Mouse (Mus musculus) megakaryocyte, embryonic 14.5 days (primary cell): ENCODE measurements around the gene Lama2. TPM values are rescaled to one million over a fixed set of nuclear protein-coding genes. Genes with fewer than 3 reads are reported as not detected.

Experiments
- H3K27me3 ChIP-seq: replicated peaks from 2 replicates; pipeline ENCODE3; 2012; ENCODE audit warnings: inconsistent platforms
- H3K36me3 ChIP-seq: replicated peaks from 2 replicates; pipeline ENCODE3; 2012; ENCODE audit warnings: low read length, inconsistent platforms, mixed read lengths
- H3K4me1 ChIP-seq: 2 replicates; pipeline ENCODE4 v1.6.1; 2012; ENCODE audit warnings: inconsistent platforms
- H3K4me3 ChIP-seq: replicated peaks from 2 replicates; pipeline ENCODE3; 2012; ENCODE audit warnings: moderate library complexity, mild to moderate bottlenecking, inconsistent platforms
- H3K9me3 ChIP-seq: 2 replicates; pipeline ENCODE4 v1.6.1; 2012; ENCODE audit warnings: inconsistent platforms
- FLI1 ChIP-seq: IDR thresholded peaks from 2 replicates; pipeline ENCODE4 v1.6.1; 2012; ENCODE audit warnings: low read length, inconsistent platforms, mixed read lengths
- GATA1 ChIP-seq: IDR thresholded peaks from 3 replicates; pipeline ENCODE4 v1.6.1; 2012; ENCODE audit warnings: mixed read lengths, low read length, inconsistent platforms, borderline replicate concordance
- polyA plus RNA-seq: library from polyadenylated mRNA; stranded (reverse); fragments of >175 nt; gene quantifications from 2 replicates; pipeline ENCODE4 v1.2.3, GENCODE M21; 2012; ENCODE audit warnings: low replicate concordance; ENCODE audit not compliant: insufficient read depth

Lama2 gene
- polyA plus RNA-seq, 1 experiment = not detected

DNA sequence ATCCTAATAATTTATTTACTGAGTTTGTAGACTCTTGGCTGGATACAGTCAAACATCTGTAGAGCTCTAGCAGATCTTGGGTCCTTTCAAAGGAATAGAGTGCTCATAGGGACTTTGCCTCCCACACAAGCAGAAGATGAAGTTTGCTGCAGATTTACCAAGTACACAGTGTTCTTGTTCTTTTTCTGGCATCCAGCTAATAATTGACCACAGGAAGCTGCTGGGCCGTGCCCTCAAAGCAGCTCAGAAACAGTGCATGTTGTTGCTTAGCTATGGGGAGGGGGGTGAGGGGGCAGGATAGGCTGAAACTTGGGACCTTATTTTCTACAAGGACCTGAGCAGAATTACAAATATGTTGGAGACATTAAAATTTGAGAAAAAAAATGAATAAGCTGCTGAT is 232.0 kb downstream of the Lama2 start:
- H3K36me3 ChIP-seq = no peaks in the 10 kb centered on the region
- H3K27me3 ChIP-seq = no peaks in the 10 kb centered on the region
- H3K9me3 ChIP-seq = no peaks in the 10 kb centered on the region
- TF ChIP-seq GATA1 = no peak
- TF ChIP-seq FLI1 = no peak
- H3K4me1 ChIP-seq = no peaks in the 10 kb centered on the region
- no peak overlapping the region for H3K4me3 ChIP-seq

DNA sequence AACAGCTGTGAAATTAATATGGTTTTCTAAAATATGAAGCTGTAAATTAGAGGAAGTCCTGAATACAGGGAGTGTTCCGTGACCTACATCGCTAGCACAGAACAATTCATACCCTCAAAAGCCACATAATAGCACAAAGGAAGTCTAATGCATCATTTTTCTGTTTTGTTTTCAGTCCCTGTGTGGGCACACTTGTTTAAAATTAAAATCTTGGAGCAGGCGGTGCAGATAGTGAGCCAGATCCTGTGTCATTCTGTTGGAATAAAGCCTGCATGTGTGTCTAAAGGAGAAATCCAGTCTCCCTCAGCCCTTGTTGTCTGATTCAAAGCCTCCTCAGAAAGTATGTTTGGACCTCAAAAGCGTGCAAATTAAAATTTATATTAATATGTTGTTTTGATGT is 234.9 kb downstream of the Lama2 start:
- H3K27me3 ChIP-seq = no peaks in the 10 kb centered on the region
- no peaks in the 10 kb centered on the region for H3K9me3 ChIP-seq
- no peaks in the 10 kb centered on the region for H3K4me1 ChIP-seq
- no peak overlapping the region for H3K4me3 ChIP-seq
- TF ChIP-seq FLI1 (no peak), GATA1 (no peak)
- no peaks in the 10 kb centered on the region for H3K36me3 ChIP-seq

DNA sequence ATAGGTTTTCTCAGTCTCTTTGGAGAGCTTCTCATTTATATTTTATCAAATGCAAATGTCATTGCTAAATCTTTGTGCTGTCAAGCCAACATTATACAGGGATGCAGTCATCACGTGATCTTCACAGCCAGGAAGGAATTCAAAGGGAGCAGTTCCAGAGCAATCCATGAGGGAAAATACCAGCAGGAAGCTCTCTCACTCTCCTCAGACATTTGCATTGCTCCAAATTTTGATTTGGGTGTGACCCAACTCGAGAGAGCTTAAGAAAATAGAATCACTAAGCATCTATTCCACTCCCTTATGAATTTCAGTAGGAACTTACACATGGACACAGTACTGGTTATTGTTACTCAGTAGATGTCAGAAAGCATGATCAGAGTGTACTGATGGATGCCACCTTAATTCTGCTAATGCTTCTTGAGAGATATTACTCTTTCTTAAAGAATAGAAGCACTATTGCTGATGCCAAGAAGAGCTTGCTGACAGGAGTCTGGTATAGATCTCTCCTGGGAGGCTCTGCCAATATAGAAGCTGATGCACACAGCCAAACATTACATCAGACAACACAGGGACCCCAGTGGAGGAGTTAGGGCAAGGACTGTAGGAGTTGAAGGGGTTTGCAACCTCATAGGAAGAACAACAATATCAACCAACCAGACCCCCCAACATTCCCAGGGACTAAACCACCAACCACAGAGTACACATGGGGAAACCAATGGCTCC is 236.5 kb downstream of the Lama2 start:
- Histone ChIP-seq H3K9me3 (no peaks in the 10 kb centered on the region), H3K36me3 (no peaks in the 10 kb centered on the region), H3K27me3 (no peaks in the 10 kb centered on the region), H3K4me3 (no peak overlapping the region), H3K4me1 (no peaks in the 10 kb centered on the region)
- no peak for TF ChIP-seq GATA1
- TF ChIP-seq FLI1 = no peak

DNA sequence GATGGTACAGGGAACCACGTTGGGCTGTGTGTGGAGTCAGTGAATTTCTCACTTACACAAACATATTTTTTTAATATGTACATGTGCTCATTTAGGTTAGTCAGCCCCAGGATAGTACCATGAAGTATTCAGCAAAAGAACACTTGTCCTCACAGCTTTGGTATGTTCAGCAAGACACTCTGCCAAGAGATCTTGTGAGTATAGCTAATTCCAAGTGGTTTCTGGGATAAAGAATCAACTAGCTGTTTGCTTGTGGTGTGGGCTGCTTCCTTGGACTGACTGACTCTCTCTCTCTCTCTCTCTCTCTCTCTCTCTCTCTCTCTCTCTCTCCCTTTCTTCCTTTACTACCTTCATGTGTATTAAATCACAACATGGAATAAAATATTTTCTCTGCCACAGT is 241.3 kb downstream of the Lama2 start:
- Histone ChIP-seq H3K27me3 (no peaks in the 10 kb centered on the region), H3K4me1 (no peaks in the 10 kb centered on the region), H3K36me3 (no peaks in the 10 kb centered on the region), H3K9me3 (no peaks in the 10 kb centered on the region), H3K4me3 (no peak overlapping the region)
- TF ChIP-seq GATA1 (no peak), FLI1 (no peak)

DNA sequence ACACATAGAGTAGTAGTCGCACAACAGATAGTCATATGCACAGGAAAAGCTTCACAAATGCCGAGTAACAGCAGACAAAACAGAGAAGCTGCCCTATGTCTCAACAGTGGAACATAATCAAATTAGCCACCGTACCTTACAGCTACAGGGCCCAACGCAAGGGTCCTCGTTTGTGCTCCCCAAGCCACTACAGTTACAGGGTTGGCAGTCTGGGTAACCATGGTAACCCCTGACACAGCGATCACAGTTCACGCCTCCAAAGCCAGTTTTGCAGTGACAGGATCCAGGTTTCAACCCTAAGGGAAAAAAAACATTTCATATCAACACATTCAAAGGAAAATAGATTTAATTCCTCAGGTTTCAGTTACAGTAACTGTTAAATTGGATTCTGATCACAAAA is 275.3 kb downstream of the Lama2 start:
- TF ChIP-seq GATA1 = no peak
- TF ChIP-seq FLI1 = no peak
- Histone ChIP-seq H3K9me3 (no peaks in the 10 kb centered on the region), H3K4me1 (no peaks in the 10 kb centered on the region), H3K36me3 (no peaks in the 10 kb centered on the region), H3K4me3 (no peak overlapping the region), H3K27me3 (no peaks in the 10 kb centered on the region)

DNA sequence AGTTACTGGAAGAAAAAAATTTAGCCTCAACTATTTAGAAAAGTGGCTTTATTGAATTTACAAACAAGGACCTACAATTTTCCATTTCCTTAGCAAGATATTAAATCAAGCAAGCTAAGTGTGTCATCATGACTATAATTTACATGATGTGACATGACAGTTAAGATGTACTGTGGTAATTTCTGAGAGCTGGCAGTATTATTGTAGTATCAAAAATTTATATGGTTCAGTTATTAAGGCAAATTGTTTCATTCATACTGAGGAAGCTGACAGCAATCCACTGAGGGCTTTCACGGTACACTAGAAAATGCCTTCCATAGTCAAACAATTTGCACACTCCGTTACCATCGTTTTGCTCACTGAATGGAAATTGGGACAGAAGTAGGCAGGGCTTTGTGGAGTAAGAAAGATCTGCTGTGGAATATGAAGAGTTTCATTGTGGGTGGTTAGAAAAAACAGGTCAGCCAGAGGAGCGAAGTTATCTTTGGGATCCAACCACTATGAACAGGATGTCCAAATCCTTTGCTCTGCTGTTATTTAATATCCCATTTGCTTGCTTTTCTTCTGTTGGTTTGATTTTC is 297.1 kb downstream of the Lama2 start:
- H3K36me3 ChIP-seq = no peaks in the 10 kb centered on the region
- no peak overlapping the region for H3K4me3 ChIP-seq
- H3K4me1 ChIP-seq = no peaks in the 10 kb centered on the region
- no peaks in the 10 kb centered on the region for H3K27me3 ChIP-seq
- TF ChIP-seq FLI1 = no peak
- TF ChIP-seq GATA1 = no peak
- no peaks in the 10 kb centered on the region for H3K9me3 ChIP-seq

DNA sequence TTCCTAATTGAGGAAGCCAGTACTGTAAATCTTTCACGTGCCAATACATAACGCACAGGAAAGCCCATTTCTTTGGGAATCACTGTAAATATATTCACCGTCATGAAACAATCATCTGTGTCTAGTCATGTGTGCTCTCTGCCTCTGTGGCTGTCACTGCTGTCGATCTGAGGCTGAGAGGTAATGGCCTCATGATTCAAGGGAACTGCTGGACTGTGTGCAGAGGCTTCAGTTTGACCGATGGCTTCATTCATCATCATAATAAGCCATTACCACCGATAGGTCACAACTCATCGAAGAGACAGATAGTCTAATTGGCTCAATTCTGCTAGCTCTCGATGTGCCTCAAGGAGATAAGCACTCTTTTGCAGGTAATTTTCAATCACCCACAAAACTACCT is 312.1 kb downstream of the Lama2 start:
- Histone ChIP-seq H3K4me1 (no peaks in the 10 kb centered on the region), H3K36me3 (no peaks in the 10 kb centered on the region), H3K9me3 (no peaks in the 10 kb centered on the region), H3K4me3 (no peak overlapping the region), H3K27me3 (no peaks in the 10 kb centered on the region)
- TF ChIP-seq GATA1 = no peak
- TF ChIP-seq FLI1 = no peak

DNA sequence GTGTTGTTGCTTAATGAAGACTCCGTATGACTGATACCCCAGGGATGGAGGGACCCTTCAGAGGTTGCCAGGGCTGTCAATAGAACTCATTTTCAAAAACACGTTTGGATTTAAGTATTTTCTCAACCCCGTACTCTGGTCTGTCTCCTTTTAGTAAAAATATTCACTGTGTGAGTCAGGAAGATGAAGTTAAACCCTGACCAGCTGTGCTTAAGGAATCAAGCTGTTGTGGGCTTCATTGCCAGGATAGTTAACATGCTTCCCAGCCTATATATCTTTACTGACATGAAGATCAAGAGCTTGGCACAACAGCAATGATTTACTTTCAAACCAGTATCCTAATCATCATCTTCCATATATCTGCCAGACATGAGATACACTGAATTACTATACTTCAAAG is 314.3 kb downstream of the Lama2 start:
- H3K9me3 ChIP-seq = no peaks in the 10 kb centered on the region
- H3K4me3 ChIP-seq = no peak overlapping the region

DNA sequence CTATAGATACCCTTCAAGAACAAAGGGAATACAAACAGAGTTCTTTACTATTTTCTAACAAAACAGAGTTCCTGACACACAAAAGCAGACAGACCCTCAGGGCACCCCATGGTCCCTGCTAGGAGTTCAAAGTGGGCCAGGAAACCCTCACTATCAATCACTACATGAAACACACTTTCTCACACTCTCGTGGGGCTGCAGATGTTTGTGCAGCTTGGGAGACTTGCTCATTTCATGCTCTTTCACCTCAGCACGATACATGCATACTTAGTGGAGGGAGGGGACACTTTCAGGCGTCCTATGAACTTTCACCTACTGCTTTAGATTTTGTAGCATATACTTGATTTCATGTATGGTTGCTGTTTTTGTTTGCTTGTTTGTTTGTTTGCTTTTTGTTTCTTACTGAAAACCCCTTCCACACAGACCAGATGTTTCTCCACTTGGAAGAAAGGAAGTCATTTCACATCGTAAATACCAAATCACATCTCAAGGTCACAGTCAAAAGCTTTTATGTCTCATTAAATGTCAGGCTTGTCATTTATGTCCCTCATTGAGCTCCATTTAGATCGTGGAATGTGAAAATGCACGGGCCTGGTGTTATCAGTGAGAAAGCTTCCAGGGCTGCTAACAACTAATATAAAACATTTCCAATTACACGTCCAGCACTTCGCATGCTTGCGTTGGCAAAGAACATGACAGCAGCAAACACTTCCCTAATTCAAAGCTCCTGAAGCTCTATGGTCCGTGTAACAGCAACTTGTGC is 334.3 kb downstream of the Lama2 start:
- Histone ChIP-seq H3K9me3 (no peaks in the 10 kb centered on the region), H3K4me1 (no peaks in the 10 kb centered on the region), H3K4me3 (no peak overlapping the region), H3K36me3 (no peaks in the 10 kb centered on the region), H3K27me3 (no peaks in the 10 kb centered on the region)
- TF ChIP-seq GATA1 = no peak
- TF ChIP-seq FLI1 = no peak

More for the DNA sequence above, 314.3 kb downstream of the Lama2 start:
- TF ChIP-seq FLI1 = no peak
- TF ChIP-seq GATA1 = no peak
- Histone ChIP-seq H3K27me3 (no peaks in the 10 kb centered on the region), H3K4me1 (no peaks in the 10 kb centered on the region), H3K36me3 (no peaks in the 10 kb centered on the region)

DNA sequence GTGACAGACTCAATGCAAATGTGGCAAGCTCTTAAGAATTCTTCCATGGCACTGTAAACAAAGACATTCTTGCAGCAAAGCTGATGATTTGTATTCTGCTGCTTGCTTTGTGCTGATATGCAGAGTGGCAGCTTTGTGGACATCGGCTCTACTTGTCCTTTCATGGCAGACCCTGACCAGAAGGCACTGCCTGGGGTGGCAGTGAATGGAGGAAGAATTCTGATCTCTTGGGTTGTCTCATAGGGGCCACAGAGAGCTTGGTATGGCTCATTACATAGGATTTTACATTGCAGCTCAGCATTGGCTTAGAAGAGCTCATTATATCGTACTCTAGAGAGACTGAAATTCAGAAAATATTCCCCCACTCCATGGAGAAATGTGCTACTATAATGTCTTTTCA is 352.1 kb downstream of the Lama2 start:
- Histone ChIP-seq H3K4me3 (no peak overlapping the region), H3K9me3 (0 out of 2 replicates have a peak, but pooled peaks cover 4% of the 10 kb centered on the region), H3K4me1 (no peaks in the 10 kb centered on the region), H3K27me3 (no peaks in the 10 kb centered on the region), H3K36me3 (no peaks in the 10 kb centered on the region)
- TF ChIP-seq FLI1 (no peak), GATA1 (no peak)
